ENCODE assay signal across 22 mouse cellular contexts in the genomic region with DNA sequence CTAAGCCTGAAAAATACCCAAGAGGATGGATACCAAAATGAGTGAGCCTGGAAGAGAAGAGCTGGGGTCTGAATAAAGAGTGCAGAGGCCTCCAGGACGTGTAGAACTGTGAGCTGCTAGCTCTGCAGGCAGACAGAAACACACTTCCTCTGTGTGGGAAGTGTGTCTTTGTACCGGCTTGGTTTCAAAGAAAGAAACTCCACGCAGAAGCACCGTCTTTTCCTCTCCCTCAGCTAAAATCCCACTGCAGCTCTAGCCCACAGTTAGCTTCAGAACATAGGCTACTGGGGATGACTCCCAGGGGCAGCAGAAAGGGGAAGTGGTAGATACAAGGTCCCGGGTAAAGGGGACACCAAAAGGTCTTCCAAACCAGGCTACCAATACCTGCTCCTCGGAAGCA. TPM values are rescaled to one million over a fixed set of nuclear protein-coding genes. Genes with fewer than 3 reads are reported as not detected.
DNase-seq lines count a peak whose midpoint lies in the region; ATAC-seq and TF ChIP-seq lines count a peak whose summit lies in the region.
"Had no signal": no experiment of that assay in that cellular context is flagged by ENCODE, and none has a peak within 500 bp of the region (broad histone marks: within the 10 kb centered on the region; RNA-seq: fewer than 3 reads in every experiment).

No protein-coding gene starts in this region.

- no peak for ATAC-seq in midbrain, embryonic 11.5 days (ENCODE audit: low FRiP score)
- no peak for ATAC-seq in forebrain, embryonic 12.5 days (ENCODE audit: low FRiP score)
- ATAC-seq: activated CD4-positive, CD25-positive, alpha-beta regulatory T cell, adult 4 months; forebrain, embryonic 13.5 days; forebrain, postnatal 0 days; Patski had no signal

- TF ChIP-seq POLR2A in cortical plate, adult 2 months (IDR thresholded peaks at IDR 0.05; ENCODE audit: extremely low read depth, insufficient read depth, low read length) = no peak

- TF ChIP-seq CTCF in cortical plate, adult 2 months (IDR thresholded peaks at IDR 0.05; ENCODE audit: extremely low read depth, insufficient read depth, low read length) = no peak

- H3K9me3 ChIP-seq in midbrain, embryonic 11.5 days (ENCODE audit: control insufficient read depth, low read length) = no peaks in the 10 kb centered on the region
- no peaks in the 10 kb centered on the region for H3K9me3 ChIP-seq in midbrain, embryonic 10.5 days (replicated peaks)
- H3K9me3 ChIP-seq in forebrain, embryonic 12.5 days = no peaks in the 10 kb centered on the region
- H3K9me3 ChIP-seq: embryonic facial prominence, embryonic 12.5 days; forebrain, embryonic 13.5 days; heart, embryonic 12.5 days; hindbrain, embryonic 10.5 days had no signal

- H3K27me3 ChIP-seq in midbrain, embryonic 11.5 days (ENCODE audit: control insufficient read depth, insufficient read depth, low read length) = no peaks in the 10 kb centered on the region
- H3K27me3 ChIP-seq in midbrain, embryonic 10.5 days (ENCODE audit: low read depth, poor library complexity, severe bottlenecking) = no peaks in the 10 kb centered on the region
- H3K27me3 ChIP-seq in forebrain, embryonic 12.5 days = no peaks in the 10 kb centered on the region
- H3K27me3 ChIP-seq: CH12.LX; embryonic facial prominence, embryonic 12.5 days; forebrain, embryonic 13.5 days; heart, embryonic 12.5 days; Patski had no signal

- H3K36me3 ChIP-seq in midbrain, embryonic 11.5 days (ENCODE audit: control insufficient read depth, insufficient read depth, low read length) = peaks cover 19% of the 10 kb centered on the region
- H3K36me3 ChIP-seq in midbrain, embryonic 10.5 days = peaks cover 63% of the 10 kb centered on the region
- H3K36me3 ChIP-seq in forebrain, embryonic 12.5 days (replicated peaks) = peaks cover 61% of the 10 kb centered on the region

- H3K9ac ChIP-seq in midbrain, embryonic 11.5 days (ENCODE audit: low read length) = no peak overlapping the region; the same call in 1 of the 2 replicates
- H3K9ac ChIP-seq in forebrain, embryonic 12.5 days = no peak overlapping the region
- H3K9ac ChIP-seq: embryonic facial prominence, embryonic 12.5 days; forebrain, embryonic 13.5 days; forebrain, postnatal 0 days; heart, embryonic 12.5 days; hindbrain, embryonic 14.5 days had no signal

- DNase-seq in heart, adult 11 months = peak; percentile 82
- no peak for DNase-seq in heart, adult 8-10 months (ENCODE audit: low spot score)
- peak; percentile 39 for DNase-seq in midbrain, embryonic 11.5 days (ENCODE audit: low spot score, missing footprints)
- no peak for DNase-seq in midbrain, embryonic 10.5 days (ENCODE audit: low spot score)
- DNase-seq: adrenal gland, adult 2 months; adrenal gland, postnatal 25 days; cerebellum, adult 2 months; cerebellum, postnatal 10 days; embryo, embryonic 11 days; forebrain, postnatal 0 days; gastrocnemius, postnatal 36 days; heart, adult 2 months had no signal

- WGBS in midbrain, embryonic 11.5 days = 87% methylated on average over 6 of the region's 6 CpGs
- 87% methylated on average over 6 of the region's 6 CpGs for WGBS in midbrain, embryonic 10.5 days
- 93% methylated on average over 6 of the region's 6 CpGs for WGBS in forebrain, embryonic 12.5 days

- no peak overlapping the region for H3K4me2 ChIP-seq in midbrain, embryonic 11.5 days
- no peak overlapping the region for H3K4me2 ChIP-seq in forebrain, embryonic 12.5 days
- H3K4me2 ChIP-seq: embryonic facial prominence, embryonic 12.5 days; forebrain, embryonic 13.5 days; heart, embryonic 12.5 days; hindbrain, embryonic 14.5 days had no signal

- H3K27ac ChIP-seq in midbrain, embryonic 11.5 days (ENCODE audit: low read depth, low read length) = no peak overlapping the region
- no peak overlapping the region for H3K27ac ChIP-seq in midbrain, embryonic 10.5 days (replicated peaks)
- H3K27ac ChIP-seq in cortical plate, adult 2 months (ENCODE audit: insufficient read depth, low read length) = peak overlapping the region; percentile 46; the same call in 1 of the 2 replicates
- no peak overlapping the region for H3K27ac ChIP-seq in forebrain, embryonic 12.5 days
- H3K27ac ChIP-seq: embryonic facial prominence, embryonic 12.5 days; forebrain, embryonic 13.5 days; heart, adult 2 months; hindbrain, embryonic 10.5 days; hindbrain, embryonic 14.5 days had no signal

- no peak overlapping the region for H3K4me3 ChIP-seq in midbrain, embryonic 11.5 days (ENCODE audit: low read depth, low read length)
- H3K4me3 ChIP-seq in midbrain, embryonic 10.5 days = no peak overlapping the region
- no peak overlapping the region for H3K4me3 ChIP-seq in cortical plate, adult 2 months (ENCODE audit: insufficient read depth, low read length)
- no peak overlapping the region for H3K4me3 ChIP-seq in forebrain, embryonic 12.5 days (replicated peaks)
- H3K4me3 ChIP-seq: embryonic facial prominence, embryonic 12.5 days; forebrain, embryonic 13.5 days; heart, adult 2 months; heart, embryonic 12.5 days; hindbrain, embryonic 10.5 days had no signal

- H3K4me1 ChIP-seq in midbrain, embryonic 11.5 days (ENCODE audit: control insufficient read depth, insufficient read depth, low read length) = no peaks in the 10 kb centered on the region
- peaks cover 7% of the 10 kb centered on the region for H3K4me1 ChIP-seq in midbrain, embryonic 10.5 days
- H3K4me1 ChIP-seq in cortical plate, adult 2 months (ENCODE audit: control insufficient read depth, insufficient read depth, low read length) = peaks cover 12% of the 10 kb centered on the region
- peaks cover 6% of the 10 kb centered on the region for H3K4me1 ChIP-seq in forebrain, embryonic 12.5 days

RNA-seq across cellular contexts. Expression of gene Txlna, which starts 4.3 kb away (rescaled TPM):
- total RNA-seq in heart, adult 8-10 months (2022) = 10 to 100 TPM; 23.2 to 30.1 (median 25.8) TPM
- polyA plus RNA-seq in midbrain, embryonic 11.5 days (2014; fragmentation: Nextera tagmentation; extraction: Ambion mirVana) = 89.6 and 101 TPM in 2 replicates
- 104 and 107 TPM in 2 replicates for polyA plus RNA-seq in midbrain, embryonic 10.5 days (2016; fragmentation: Nextera tagmentation; extraction: Ambion mirVana)
- 32.2 and 33.4 TPM in 2 replicates for polyA plus RNA-seq in cortical plate, adult 2 months (2012; rRNA removed)
- 97.1 and 111 TPM in 2 replicates for polyA plus RNA-seq in forebrain, embryonic 12.5 days (2016; fragmentation: Nextera tagmentation; extraction: Ambion mirVana)

RNA-seq across cellular contexts. Expression of gene Ccdc28b, which starts 21.5 kb away (rescaled TPM):
- 10 to 100 TPM; 11.9 to 20.3 (median 14.6) TPM for total RNA-seq in heart, adult 8-10 months (2022)
- polyA plus RNA-seq in midbrain, embryonic 11.5 days (2014; fragmentation: Nextera tagmentation; extraction: Ambion mirVana) = 70.0 and 73.9 TPM in 2 replicates
- 58.6 and 74.5 TPM in 2 replicates for polyA plus RNA-seq in midbrain, embryonic 10.5 days (2016; fragmentation: Nextera tagmentation; extraction: Ambion mirVana)
- 89.1 and 99.2 TPM in 2 replicates for polyA plus RNA-seq in cortical plate, adult 2 months (2012; rRNA removed)
- polyA plus RNA-seq in forebrain, embryonic 12.5 days (2016; fragmentation: Nextera tagmentation; extraction: Ambion mirVana) = 75.4 and 79.2 TPM in 2 replicates

RNA-seq across cellular contexts. Expression of gene Iqcc, which starts 26.3 kb away (rescaled TPM):
- total RNA-seq in heart, adult 8-10 months (2022) = 10 to 100 TPM; 14.6 to 22.9 (median 19.0) TPM
- polyA plus RNA-seq in midbrain, embryonic 11.5 days (2014; fragmentation: Nextera tagmentation; extraction: Ambion mirVana) = 21.3 and 23.9 TPM in 2 replicates
- 30.6 and 32.8 TPM in 2 replicates for polyA plus RNA-seq in midbrain, embryonic 10.5 days (2016; fragmentation: Nextera tagmentation; extraction: Ambion mirVana)
- 34.9 and 35.4 TPM in 2 replicates for polyA plus RNA-seq in cortical plate, adult 2 months (2012; rRNA removed)
- 26.5 and 27.4 TPM in 2 replicates for polyA plus RNA-seq in forebrain, embryonic 12.5 days (2016; fragmentation: Nextera tagmentation; extraction: Ambion mirVana)

RNA-seq across cellular contexts. Expression of gene Kpna6, which starts 27.4 kb away (rescaled TPM):
- total RNA-seq in heart, adult 8-10 months (2022) = 10 to 100 TPM; 59.7 to 77.9 (median 72.2) TPM
- polyA plus RNA-seq in midbrain, embryonic 11.5 days (2014; fragmentation: Nextera tagmentation; extraction: Ambion mirVana) = 13.6 and 14.9 TPM in 2 replicates
- 14.7 and 16.0 TPM in 2 replicates for polyA plus RNA-seq in midbrain, embryonic 10.5 days (2016; fragmentation: Nextera tagmentation; extraction: Ambion mirVana)
- 50.6 and 52.9 TPM in 2 replicates for polyA plus RNA-seq in cortical plate, adult 2 months (2012; rRNA removed)
- polyA plus RNA-seq in forebrain, embryonic 12.5 days (2016; fragmentation: Nextera tagmentation; extraction: Ambion mirVana) = 13.6 and 14.9 TPM in 2 replicates

RNA-seq across cellular contexts. Expression of gene Dcdc2b, which starts 31.1 kb away (rescaled TPM):
- total RNA-seq in heart, adult 8-10 months (2022) = 1 to 10 TPM in 2 of 4 experiments, under 1 TPM in 2; 0.32 to 1.2 (median 0.82) TPM
- polyA plus RNA-seq in midbrain, embryonic 11.5 days (2014; fragmentation: Nextera tagmentation; extraction: Ambion mirVana) = 1.7 and 3.0 TPM in 2 replicates
- 2.1 and 2.9 TPM in 2 replicates for polyA plus RNA-seq in midbrain, embryonic 10.5 days (2016; fragmentation: Nextera tagmentation; extraction: Ambion mirVana)
- 11.1 and 11.3 TPM in 2 replicates for polyA plus RNA-seq in cortical plate, adult 2 months (2012; rRNA removed)
- 2.6 and 2.9 TPM in 2 replicates for polyA plus RNA-seq in forebrain, embryonic 12.5 days (2016; fragmentation: Nextera tagmentation; extraction: Ambion mirVana)

Comparison
In these comparisons a context has a peak if more than half of its experiments do, and no peak if none do; other contexts are left out.
1. DNase-seq: peak in heart, adult 11 months (single experiment) and midbrain, embryonic 11.5 days (single experiment); none in heart, adult 8-10 months (single experiment) and midbrain, embryonic 10.5 days (single experiment).